Mouse (Mus musculus) lung, postnatal 14 days (tissue): Measurements from ENCODE around the gene Rasgrf2.

ENCODE experiments used
- DNase-seq: peaks from one replicate; pipeline ENCODE4 v3.0.0; 2021

Gene Rasgrf2

DNA sequence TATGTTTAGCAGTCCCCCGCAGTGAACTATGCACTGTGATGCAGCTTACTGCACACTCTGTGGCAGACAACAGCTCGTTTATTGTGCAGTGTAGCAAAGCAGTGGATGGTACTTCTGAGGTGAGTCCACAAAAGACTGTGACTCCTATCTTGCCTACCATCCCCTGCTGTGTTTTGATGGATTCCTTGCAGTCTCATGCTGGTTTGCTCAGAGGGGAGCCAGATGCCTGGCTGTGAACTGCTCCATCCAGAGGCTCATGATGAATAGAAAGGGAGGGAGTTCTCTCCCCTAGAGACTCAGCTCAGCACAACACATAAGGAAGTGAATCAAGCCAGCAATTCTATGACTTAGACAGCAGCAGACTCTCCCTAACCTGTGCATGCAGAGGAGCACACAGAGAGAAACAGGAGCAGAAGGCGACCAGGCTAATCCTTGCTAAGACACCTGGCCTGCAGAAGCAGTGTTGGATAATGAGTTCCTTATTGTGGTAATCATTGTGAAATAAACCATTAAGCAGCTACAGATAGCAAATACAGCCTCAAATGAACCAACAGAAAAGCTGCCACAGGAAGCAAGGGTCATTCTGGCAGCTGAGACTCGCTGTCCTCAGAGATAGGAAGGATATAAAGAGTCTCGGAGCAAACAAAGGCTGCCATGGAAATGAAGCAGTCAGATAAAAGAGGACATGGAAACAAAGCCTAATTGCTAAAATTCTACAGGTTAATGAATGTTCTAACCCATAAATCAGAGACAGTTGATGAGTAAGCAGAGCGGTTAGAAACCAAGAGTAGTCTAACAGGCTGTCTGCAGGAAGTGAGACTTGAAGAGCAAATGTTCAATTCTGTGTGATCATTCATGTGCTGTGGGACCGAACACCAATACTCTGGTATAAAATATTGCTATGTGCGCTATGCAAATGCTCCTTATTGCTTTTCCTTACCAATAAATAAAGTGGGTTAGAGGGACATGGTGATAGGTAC lies 89.6 kb downstream of the Rasgrf2 start:
- DNase-seq, result no peak

DNA sequence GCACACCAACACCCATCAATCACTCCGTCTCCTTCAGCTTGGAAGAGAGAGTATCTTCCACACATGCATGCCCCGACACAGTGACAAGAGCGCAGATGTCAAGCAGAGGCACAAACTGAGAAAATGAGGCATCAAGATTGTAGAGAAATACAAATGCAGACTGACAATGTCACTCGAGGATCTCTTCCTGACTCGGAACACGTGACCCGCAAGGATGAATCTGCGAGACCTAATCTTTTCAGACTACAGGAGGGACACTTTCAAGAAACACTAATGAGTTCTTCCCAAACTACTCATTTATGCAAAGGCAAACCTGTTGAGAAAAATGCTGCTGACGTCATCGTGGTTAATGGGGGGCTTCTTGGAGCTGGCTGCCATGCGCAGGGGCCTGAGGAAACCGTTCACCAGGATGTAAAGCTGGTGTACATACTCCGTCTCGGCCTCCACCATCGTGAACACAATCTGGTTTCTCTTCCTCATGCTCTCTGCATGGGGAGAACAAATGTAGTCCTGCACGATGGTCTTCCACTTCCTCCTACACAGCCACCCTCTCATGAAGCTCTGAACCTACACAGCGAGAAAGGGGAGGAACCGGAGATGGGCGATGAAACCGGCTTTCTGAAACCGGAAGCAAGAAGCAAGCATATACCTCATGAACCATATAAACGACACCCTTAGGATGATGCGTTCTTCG lies 100.9 kb downstream of the Rasgrf2 start:
- no peak for DNase-seq

DNA sequence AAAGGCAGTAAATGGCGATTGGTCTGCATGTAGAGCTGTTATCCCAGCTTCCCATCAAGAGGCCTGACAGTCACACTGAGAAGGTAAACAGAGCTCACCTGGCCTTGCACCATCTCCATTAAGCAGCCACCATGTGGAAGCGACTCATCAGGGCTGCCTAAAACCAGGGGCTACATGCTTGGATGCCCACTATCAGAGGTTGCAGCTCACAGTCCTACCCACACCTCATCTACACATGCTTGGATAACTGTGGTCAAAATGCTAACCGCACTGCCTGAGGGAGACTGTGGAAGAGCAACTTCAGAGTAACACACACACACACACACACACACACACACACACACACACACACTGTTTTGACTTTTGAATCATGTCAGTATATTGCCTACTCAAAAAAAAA lies 101.8 kb downstream of the Rasgrf2 start:
- no peak for DNase-seq

DNA sequence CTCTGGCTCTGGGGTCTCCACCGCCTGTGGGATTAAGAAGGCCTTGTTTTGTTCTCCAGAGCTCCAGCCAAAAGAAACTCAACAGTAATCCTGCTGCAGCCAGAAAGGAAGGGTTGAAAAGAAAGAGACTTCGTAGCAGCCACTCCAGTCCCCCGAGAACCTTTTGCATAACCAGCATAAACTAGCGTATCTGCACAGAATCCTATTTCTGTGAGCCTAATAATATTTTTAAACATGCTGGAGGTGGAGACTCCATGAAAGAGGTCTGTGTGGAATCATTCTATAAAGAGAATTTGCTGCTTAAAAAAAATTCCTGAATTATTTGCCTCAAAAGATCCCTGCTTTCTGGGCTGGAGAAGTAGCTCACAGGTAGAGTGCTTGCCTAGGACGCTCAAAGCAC lies 103.5 kb downstream of the Rasgrf2 start:
- no peak for DNase-seq

DNA sequence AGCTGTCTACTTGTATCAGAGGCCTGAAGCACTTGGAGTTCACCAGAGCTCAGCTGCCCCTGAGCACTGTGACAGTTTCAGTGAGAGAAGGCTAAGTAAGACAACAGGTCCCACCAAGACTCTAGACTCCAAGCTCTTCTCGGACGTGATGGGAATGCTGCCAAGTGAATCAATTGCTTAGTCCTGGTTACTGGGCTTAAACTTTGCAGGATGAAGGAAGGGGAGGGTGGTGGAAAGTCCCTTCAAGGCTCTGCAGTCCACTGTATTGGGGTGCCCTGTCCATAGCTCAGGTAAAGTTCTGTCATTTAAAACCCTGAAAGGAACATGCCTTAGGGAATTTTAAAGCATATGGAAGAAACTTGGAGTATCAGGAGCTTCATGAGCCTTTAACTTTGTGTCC lies 104.8 kb downstream of the Rasgrf2 start:
- no peak for DNase-seq

DNA sequence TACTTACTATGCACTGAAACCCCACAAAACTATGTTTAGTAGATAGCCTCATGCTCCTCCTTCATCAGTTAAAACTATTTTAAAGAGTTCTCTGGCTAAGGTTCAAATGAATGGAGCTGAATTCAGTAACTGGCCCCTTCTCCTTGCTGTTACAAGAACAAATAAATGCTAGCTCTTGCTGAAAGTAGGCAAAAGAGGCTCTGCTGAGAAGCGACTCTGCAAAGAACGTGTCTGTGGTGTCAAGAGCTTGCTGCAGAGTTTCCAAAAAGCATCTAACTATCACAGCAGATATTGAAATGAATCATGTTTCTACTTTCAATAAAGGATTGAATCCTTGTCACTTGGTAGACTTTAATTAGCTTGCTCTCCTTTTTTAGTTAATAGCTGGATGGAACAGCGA lies 106.3 kb downstream of the Rasgrf2 start:
- DNase-seq, result no peak

DNA sequence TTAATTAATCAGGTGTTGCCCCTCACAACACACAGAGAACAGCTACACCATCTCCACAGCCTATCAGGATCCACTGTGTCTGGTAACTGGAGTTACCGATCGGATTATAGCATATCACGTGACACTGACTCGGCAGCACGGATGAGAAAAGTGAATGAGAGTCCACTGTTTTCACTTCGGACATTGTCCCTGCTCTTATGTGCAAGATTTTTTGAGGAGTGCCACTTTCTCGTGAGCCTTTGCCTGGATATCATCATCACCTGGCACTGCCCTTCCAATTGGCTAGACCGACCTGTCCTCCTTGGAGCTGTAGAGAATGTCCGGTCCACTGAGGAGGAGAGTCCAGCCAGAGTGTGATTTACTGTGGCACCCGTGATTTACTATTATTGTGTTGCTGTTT lies 109.3 kb downstream of the Rasgrf2 start:
- no peak for DNase-seq

DNA sequence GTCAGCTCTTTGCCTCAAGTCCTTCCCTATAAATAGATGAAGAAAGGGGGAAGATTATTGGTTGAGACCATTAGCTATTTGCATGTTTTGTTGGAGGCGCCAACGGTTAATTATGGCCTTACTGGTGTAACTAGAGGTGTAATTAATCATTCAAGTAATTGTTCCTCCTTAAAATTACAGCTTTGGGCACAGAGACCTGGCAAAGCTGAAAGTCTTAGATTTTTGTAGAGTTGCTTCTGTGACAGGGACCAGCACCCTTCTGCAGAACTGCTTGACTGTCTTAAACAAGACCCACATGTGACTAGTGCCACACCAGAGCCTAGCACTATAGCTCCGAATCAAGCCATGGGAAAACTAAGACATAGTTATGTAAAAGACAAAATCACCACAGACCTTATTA lies 134.5 kb downstream of the Rasgrf2 start:
- no peak for DNase-seq

DNA sequence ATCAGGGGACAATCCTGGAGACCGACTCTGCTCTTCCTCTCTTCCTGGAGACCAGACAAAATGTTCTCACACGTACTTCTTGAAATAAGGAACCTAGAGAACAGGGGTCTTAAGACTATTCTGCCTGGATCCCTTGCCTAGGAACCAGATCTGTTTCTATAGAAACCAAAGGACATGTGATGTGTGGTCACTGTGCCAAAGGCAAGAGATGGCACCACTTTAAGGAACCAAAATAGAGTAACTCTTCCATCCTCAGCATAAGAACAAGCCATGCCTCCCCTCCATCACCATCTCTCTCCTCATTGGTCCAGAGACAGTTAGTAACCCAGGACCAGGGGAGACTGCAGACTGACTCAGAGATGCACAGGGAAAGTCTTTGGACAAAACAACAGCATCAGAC lies 140.0 kb downstream of the Rasgrf2 start:
- no peak for DNase-seq

DNA sequence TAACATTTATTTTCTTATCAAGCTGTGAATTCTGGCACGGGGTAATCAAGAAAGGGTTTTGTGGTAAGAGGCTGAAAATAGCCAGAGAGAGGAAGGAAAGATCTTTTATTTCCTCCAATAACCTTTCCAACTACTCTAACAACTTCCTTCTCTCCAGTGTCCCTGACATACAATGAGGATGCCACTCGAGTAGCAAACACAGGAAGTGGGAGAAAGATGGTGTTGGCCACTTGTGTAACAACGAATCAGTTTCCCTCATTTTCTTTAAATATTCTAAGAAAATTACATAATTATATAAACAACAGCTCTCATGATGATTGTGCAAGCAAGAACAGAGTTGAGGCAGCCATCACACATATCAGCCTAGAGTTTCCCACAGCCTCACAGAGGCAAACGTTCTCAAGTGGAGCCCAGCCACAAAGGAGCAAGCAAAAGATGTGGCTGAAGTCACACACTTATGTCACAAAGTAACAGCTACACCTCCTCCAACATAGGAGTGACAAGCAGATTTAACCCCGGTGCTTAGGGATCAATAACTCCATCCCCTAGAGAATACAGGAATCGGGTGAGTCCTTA lies 140.7 kb downstream of the Rasgrf2 start:
- no peak for DNase-seq

DNA sequence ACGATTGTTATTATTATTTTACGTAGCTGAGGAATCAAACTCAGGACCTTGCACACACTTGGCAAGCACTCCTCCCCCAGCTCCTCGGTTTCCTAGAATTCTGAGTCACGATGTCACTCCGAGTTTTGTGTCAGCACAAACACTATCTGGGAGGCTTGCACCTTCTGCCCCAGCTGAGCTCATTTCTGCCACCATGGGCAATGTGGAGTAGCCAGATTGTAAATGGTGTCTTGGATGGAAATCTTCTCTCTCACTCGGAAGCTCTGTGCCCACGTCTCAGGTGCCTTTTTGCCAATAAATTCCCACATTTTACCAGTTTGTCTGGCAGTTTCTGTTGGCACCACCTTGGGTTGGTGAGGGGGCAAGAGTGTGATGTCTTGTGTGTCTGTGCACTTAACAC lies 143.1 kb downstream of the Rasgrf2 start:
- DNase-seq, result no peak

DNA sequence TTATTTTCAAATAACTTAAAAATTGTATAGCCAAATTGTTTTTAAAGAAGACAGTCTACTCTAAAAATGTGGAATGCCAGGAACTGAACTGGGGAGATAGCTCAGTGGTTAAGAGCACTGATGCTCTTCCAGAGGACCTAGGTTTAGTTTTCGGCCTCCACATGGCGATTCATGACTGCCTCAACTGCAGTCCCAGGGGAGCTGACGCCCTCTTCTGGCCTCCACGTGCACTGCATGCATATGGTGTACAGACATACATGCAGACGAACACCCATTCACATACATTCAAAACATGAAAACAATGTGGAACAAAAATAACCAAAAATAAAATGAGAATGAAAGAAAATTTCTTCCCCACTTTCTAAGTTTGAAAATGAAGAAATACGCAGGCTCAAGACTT lies 144.5 kb downstream of the Rasgrf2 start:
- no peak for DNase-seq

DNA sequence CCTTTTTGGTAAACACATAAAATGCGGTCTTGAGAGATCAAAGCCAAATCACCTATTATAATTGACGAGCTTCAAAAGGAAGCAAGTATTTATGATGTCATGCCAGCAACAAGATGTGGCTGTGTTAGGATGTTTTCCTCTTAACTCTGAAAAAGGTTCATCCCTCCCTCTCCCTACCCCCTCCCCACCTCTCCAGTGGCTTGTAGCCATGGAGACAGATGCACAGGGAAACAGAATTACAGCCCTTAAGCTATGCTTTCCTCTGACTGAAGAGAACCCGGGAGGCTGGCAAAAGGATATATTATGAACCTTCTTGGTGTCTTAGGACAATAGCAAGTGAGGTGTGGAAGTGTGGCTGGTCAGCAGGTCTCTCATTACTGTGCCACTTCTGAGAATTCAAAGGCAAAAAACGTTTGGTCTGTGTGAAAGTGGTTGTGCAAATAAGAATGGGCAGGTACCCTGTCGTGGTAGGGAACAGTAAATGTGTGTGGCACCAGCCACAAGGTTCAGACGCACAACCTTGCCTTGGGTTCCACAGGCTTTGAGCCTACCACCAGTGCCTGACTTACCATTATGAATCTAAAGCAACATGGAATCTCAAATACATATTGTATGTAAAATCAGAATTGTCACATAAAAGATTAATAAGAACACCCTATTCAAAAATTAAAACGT lies 145.4 kb downstream of the Rasgrf2 start:
- DNase-seq, result no peak

DNA sequence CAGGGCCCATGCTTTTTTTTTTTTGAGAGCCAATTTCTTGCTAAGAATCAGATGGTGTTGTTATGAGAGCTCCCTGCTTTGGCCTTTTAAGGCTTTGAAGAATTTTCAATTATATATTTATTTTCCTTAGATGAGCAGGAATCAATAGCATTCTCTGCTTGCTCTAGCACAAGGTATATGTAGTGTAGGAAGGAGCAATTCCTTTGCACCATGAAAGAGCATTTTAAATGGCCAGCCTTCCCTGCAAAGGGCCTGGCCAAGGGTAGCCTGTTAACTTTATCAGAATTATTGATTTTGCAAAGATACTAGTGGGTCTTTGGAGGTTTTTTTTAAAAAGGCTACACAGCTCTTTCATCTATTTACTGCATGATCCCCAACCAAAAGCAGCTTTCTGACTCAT lies 146.4 kb downstream of the Rasgrf2 start:
- no peak for DNase-seq

DNA sequence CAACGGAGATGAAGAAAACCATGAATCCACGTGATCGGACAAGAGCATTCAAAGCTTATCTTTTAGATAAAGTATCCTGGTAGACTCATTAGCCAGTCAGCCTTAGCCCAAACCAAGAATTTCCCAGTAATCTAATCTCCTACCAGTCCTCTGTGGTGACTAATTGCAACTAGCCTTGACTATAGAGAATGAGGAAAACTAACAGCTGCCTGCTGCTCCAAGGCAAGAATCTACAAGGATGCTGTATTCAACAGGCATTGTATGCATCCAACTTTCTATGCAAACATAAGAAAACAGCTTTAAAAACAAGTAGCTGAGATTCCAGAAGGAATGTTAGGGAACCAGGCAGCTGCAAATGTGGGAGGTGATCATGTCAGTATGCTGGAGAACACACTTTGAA lies 149.4 kb downstream of the Rasgrf2 start:
- DNase-seq, result no peak

DNA sequence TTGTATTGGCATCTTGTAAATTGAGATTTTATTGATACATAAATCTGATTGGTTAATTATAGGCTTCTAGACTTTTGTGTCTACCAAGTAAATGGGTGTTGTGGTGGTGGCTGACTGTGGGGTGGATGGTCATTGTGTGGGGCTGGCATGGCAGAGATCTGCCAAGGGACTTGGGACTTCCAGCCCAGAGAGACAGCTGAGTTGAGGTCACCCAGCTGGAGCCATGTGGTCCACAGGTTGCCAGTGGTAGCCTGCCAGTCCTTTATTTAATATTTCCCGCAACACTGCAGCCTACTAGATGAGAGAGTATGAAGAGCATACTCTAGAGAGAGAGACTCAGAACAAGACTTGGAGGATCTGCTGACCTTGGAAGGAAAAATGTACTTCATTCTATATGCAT lies 150.0 kb downstream of the Rasgrf2 start:
- no peak for DNase-seq

DNA sequence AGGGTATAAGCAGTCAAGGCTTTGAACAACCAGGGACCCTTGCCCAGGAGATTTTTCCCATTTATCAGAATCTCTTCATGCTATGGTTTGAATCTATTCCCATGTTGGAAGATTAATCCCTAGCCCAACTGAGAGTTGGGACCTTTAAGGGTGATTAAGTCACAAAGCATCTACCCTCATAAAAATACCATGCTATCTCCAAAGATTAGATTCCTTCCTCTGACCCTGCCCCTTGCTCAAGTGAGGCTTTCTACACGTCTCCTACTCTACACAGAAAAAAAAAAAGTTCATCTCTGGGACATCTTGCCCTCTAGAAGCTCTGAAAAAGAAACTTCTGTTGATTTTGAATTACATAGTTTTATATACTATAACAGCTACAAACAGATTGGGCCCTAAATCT lies 154.5 kb downstream of the Rasgrf2 start:
- DNase-seq, result no peak

DNA sequence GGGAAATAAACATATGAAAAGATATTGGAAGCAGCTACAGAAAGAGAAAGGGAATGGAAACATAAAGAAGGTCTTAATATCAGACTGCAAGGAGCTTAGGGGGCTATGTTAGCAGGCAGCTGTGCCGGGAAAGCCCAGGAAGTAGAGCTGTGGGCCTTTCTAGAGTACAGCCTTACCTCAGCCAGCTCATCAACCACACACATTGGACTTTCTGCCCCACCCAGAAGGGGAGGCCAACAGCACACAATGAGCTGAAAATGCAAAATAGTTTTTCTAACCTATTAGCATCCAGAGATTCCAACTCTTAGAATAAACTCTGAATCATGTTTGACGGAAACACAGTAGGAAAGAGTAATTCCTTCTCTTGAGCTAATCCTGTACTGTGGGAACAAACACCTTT lies 154.9 kb downstream of the Rasgrf2 start:
- DNase-seq, result no peak

DNA sequence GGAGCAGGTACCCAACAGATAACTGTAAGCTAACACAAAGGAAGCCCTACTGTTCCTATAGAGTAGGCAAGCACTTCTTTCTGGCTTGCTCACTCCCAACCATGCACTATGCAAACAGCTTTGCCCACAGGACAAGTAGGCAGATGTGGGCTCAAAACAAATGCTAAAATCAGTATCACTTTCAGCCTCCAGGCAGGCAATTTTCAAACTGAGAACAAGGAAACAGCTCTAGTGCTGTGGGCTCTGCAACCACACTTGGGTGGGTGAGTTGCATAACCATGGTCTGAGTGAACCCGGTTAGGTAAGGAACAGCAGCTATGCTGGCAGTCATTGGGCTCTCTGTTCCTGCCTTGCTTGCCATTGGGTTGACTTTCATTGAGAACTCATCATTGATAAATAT lies 157.3 kb downstream of the Rasgrf2 start:
- no peak for DNase-seq

DNA sequence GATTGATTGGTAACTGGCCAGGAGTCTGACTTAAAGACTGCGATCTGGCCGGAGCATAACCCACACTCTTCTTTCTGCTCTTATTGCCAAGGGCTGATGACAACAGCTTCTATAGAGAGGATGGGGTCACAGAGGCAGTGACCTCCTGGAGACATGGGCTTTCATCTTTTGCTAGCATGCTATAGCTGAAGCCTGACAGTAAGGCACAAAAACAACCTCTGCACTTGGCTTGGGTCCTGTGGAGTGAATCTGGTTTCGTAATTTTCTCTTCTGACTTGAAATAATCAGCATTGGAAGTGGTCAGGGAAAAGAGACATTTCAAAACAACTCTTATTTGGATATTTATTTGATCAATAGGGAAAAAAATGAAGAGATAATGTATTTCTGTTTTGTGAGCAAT lies 160.2 kb downstream of the Rasgrf2 start:
- no peak for DNase-seq

DNA sequence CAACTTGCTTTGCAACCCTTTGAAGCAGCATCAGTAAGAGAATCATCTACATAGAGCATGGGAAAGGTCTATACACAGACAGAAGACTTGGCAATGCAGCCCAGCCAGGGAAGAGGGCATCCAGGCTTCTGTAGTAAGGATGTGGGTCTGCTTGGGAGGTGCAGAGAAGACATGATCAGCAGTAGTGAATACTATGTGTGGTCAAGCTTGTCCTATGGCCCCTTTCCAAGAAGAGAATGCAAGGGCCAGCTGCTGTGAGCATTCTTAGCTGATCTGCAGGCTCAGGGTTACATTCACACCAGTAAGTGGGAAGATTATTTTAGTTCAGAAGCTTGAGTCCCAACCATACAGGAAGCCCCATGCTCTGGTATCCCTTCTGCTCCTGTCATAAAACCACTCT lies 175.0 kb downstream of the Rasgrf2 start:
- DNase-seq, result no peak

DNA sequence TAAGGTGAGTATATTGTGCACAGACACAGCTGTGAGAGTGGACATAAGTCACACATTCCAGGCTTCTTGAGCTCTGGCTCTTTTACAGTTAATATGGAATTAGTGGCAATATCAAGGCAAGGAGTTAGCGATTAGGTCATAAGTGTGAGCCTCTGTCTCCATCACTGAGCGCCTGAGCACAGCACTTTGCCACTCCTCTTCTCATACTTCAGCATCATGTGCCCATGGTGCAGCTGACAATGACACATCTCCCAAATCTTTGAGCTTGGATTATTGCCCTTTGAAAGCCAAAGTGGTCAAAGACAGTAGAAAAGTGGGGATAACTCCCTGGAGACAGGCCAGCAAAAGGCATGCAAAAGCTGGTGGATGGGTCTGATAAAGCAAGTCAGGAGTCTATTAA lies 175.8 kb downstream of the Rasgrf2 start:
- DNase-seq, result no peak

DNA sequence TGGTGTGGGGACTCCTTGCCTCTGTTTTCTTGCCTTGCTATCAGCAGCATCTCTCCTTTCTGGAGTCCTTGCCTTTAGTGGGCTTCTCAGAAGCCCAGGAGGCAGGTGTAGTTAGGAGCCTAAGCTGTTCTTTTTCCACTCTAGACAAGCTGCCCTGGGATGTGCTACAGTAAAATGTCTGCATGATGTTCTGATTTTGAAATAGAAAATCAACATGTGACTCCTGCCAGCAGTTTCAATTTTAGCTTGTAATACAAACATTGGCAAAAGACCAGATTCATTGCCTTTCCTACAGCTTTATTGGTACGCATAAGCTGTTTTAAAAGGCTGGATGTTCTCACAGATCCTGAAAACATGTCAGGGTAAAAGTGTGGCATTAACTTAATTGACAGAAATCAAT lies 176.3 kb downstream of the Rasgrf2 start:
- DNase-seq, result no peak

DNA sequence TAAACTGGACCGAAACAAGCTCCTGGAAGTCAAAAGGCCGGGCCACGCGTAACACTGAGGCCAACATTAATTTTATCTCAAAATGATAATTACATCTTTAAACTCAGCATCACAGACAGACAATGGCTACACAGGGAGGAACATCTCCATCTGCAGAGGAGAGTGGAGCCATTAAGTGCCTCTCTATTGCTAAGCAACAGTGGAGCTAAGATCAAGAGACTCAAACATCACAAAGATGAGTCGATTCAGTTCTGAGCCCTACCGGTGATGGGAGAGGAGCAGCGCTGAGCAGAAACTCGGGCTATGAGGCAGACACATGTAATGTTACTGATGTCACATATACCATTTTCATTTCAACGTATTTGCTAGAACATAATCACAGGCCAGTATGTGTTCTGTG lies 191.3 kb downstream of the Rasgrf2 start:
- DNase-seq, result no peak
